8 mouse cellular contexts compared by ENCODE assay signal in the genomic region with DNA sequence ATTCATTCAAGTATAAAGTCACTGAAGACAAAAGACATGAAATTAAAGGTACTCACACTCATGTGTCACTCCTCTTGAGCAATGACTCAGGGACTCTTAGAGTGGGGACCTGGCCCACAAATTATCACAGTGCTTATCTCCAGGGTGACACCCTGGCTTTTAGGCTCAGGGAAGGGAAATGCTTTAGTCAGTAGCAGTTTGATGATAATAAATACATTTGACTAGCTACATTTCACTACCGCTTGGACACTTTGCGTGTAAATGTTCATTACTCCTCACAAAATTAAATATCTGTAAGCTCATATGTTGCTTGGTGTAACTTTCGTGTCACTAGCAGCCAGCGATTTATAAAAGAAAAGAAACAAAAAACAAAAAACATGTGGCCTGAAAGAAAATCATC. TPM values are rescaled to one million over a fixed set of nuclear protein-coding genes. Genes with fewer than 3 reads are reported as not detected.
A peak's percentile ranks its signal among the peaks of the same experiment; 100 is the strongest.
DNase-seq lines count a peak whose midpoint lies in the region; ATAC-seq and TF ChIP-seq lines count a peak whose summit lies in the region.

No protein-coding gene starts in this region.

- 63% methylated on average over 4 of the region's 4 CpGs for WGBS in heart, embryonic 10.5 days
- 76% methylated on average over 4 of the region's 4 CpGs for WGBS in forebrain, embryonic 11.5 days
- WGBS in limb, embryonic 12.5 days: 65% methylated on average over 4 of the region's 4 CpGs
- WGBS in small intestine, adult 2 months: 50% methylated on average over 4 of the region's 4 CpGs

- intact Hi-C loops in heart, postnatal 25 days (cut with DNase I): loop anchor here (5.0 kb wide), 1 partner anchor 310 kb away; a partner anchor contains a TSS

- no peaks in the 10 kb centered on the region for H3K27me3 ChIP-seq in heart, embryonic 10.5 days (ENCODE audit: insufficient read depth, poor library complexity, severe bottlenecking)
- H3K27me3 ChIP-seq in forebrain, embryonic 11.5 days (ENCODE audit: control insufficient read depth, insufficient read depth, low read length): no peaks in the 10 kb centered on the region
- H3K27me3 ChIP-seq in limb, embryonic 12.5 days: no peaks in the 10 kb centered on the region
- no peaks in the 10 kb centered on the region for H3K27me3 ChIP-seq in small intestine, adult 2 months (ENCODE audit: control insufficient read depth, insufficient read depth, low read length)

- no peak for TF ChIP-seq CTCF in small intestine, adult 2 months (IDR thresholded peaks at IDR 0.05; ENCODE audit: extremely low read depth, insufficient read length, insufficient replicate concordance, low read depth, low read length)

- H3K27ac ChIP-seq in heart, embryonic 10.5 days: peak overlapping the region; percentile 97
- peak overlapping the region; percentile 72; the same call in 1 of the 2 replicates for H3K27ac ChIP-seq in forebrain, embryonic 11.5 days (ENCODE audit: low read depth, low read length)
- no peak overlapping the region; the same call in 1 of the 2 replicates for H3K27ac ChIP-seq in limb, embryonic 12.5 days
- peak overlapping the region; percentile 84 for H3K27ac ChIP-seq in small intestine, adult 2 months (ENCODE audit: insufficient read depth, low read depth, low read length)

- no peaks in the 10 kb centered on the region for H3K9me3 ChIP-seq in heart, embryonic 10.5 days
- no peaks in the 10 kb centered on the region for H3K9me3 ChIP-seq in forebrain, embryonic 11.5 days (ENCODE audit: control insufficient read depth, low read length)
- no peaks in the 10 kb centered on the region for H3K9me3 ChIP-seq in limb, embryonic 12.5 days

- ATAC-seq in forebrain, embryonic 11.5 days (replicated peaks; ENCODE audit: low FRiP score): no peak
- ATAC-seq in limb, embryonic 12.5 days (ENCODE audit: insufficient number of reproducible peaks, insufficient read depth, low FRiP score, low TSS enrichment, low read depth): no peak

- no peak for TF ChIP-seq POLR2A in small intestine, adult 2 months (IDR thresholded peaks at IDR 0.05; ENCODE audit: low read depth, low read length)

- H3K36me3 ChIP-seq in heart, embryonic 10.5 days: no peaks in the 10 kb centered on the region
- no peaks in the 10 kb centered on the region for H3K36me3 ChIP-seq in forebrain, embryonic 11.5 days (ENCODE audit: control insufficient read depth, insufficient read depth, low read length)
- H3K36me3 ChIP-seq in limb, embryonic 12.5 days: no peaks in the 10 kb centered on the region
- H3K36me3 ChIP-seq in small intestine, adult 2 months (ENCODE audit: control insufficient read depth, insufficient read depth, low read length): 0 out of 2 replicates have a peak, but pooled peaks cover 1% of the 10 kb centered on the region

- no peaks in the 10 kb centered on the region for H3K4me1 ChIP-seq in heart, embryonic 10.5 days
- H3K4me1 ChIP-seq in forebrain, embryonic 11.5 days (replicated peaks; ENCODE audit: control insufficient read depth, insufficient read depth, low read length): no peaks in the 10 kb centered on the region
- H3K4me1 ChIP-seq in limb, embryonic 12.5 days (replicated peaks): peaks cover 3% of the 10 kb centered on the region; the same call in 1 of the 2 replicates
- peaks cover 3% of the 10 kb centered on the region; the same call in 1 of the 2 replicates for H3K4me1 ChIP-seq in small intestine, adult 2 months (ENCODE audit: control insufficient read depth, insufficient read depth, insufficient read length, low read length)

- H3K9ac ChIP-seq in forebrain, embryonic 11.5 days (ENCODE audit: low read length): peak overlapping the region; percentile 88
- H3K9ac ChIP-seq in limb, embryonic 12.5 days (replicated peaks): no peak overlapping the region

- peak overlapping the region; percentile 83 for H3K4me3 ChIP-seq in heart, embryonic 10.5 days
- peak overlapping the region; percentile 72 for H3K4me3 ChIP-seq in forebrain, embryonic 11.5 days (ENCODE audit: low read depth, low read length)
- H3K4me3 ChIP-seq in limb, embryonic 12.5 days (replicated peaks): peak overlapping the region; percentile 50
- no peak overlapping the region for H3K4me3 ChIP-seq in small intestine, adult 2 months (ENCODE audit: low read depth, low read length)

- H3K4me2 ChIP-seq in forebrain, embryonic 11.5 days (ENCODE audit: low read depth, low read length, severe bottlenecking): peak overlapping the region; percentile 78
- H3K4me2 ChIP-seq in limb, embryonic 12.5 days: peak overlapping the region; percentile 59

- DNase-seq in heart, embryonic 10.5 days (ENCODE audit: low spot score): no peak
- DNase-seq in heart, postnatal 25 days (ENCODE audit: low spot score): no peak
- peak; percentile 85 for DNase-seq in MEL-GATA-1-ER (ENCODE audit: extremely low read depth, low read depth)
- DNase-seq in forebrain, embryonic 11.5 days (ENCODE audit: low spot score): no peak
- no peak for DNase-seq in gastrocnemius, postnatal 10 days
- no peak for DNase-seq in layer of hippocampus, adult 9-10 months (ENCODE audit: low spot score)

RNA-seq across cellular contexts. Expression of a gene that starts 1.1 kb away (rescaled TPM):
- polyA plus RNA-seq in heart, embryonic 10.5 days (2016; fragmentation: Nextera tagmentation; extraction: Ambion mirVana): 36.2 and 37.0 TPM in 2 replicates
- total RNA-seq in heart, postnatal 25 days (2021): 10 to 100 TPM; 10.9 to 12.3 TPM
- polyA plus RNA-seq in forebrain, embryonic 11.5 days (2014; fragmentation: Nextera tagmentation; extraction: Ambion mirVana): 20.1 and 22.9 TPM in 2 replicates
- 21.5 and 22.4 TPM in 2 replicates for polyA plus RNA-seq in limb, embryonic 12.5 days (2016; fragmentation: Nextera tagmentation; extraction: Ambion mirVana)
- 1.5 and 2.0 TPM in 2 replicates for polyA plus RNA-seq in small intestine, adult 2 months (2012; rRNA removed)
- total RNA-seq in gastrocnemius, postnatal 10 days (2021): 10 to 100 TPM; 11.8 to 14.8 TPM

RNA-seq across cellular contexts. Expression of a gene that starts 39.3 kb away (rescaled TPM):
- 0.72 and 0.80 TPM in 2 replicates for polyA plus RNA-seq in heart, embryonic 10.5 days (2016; fragmentation: Nextera tagmentation; extraction: Ambion mirVana)
- not detected for total RNA-seq in heart, postnatal 25 days (2021)
- 0.36 and 0.48 TPM in 2 replicates for polyA plus RNA-seq in forebrain, embryonic 11.5 days (2014; fragmentation: Nextera tagmentation; extraction: Ambion mirVana)
- polyA plus RNA-seq in limb, embryonic 12.5 days (2016; fragmentation: Nextera tagmentation; extraction: Ambion mirVana): 0.21 TPM in 1 of 2 replicates, not detected in the other
- 0.05 TPM in 1 of 2 replicates, not detected in the other for polyA plus RNA-seq in small intestine, adult 2 months (2012; rRNA removed)
- not detected for total RNA-seq in gastrocnemius, postnatal 10 days (2021)

RNA-seq across cellular contexts. Expression of a gene that starts 50.5 kb away (rescaled TPM):
- 0.28 and 0.34 TPM in 2 replicates for polyA plus RNA-seq in heart, embryonic 10.5 days (2016; fragmentation: Nextera tagmentation; extraction: Ambion mirVana)
- not detected for total RNA-seq in heart, postnatal 25 days (2021)
- 0.67 TPM in 1 of 2 replicates, not detected in the other for polyA plus RNA-seq in forebrain, embryonic 11.5 days (2014; fragmentation: Nextera tagmentation; extraction: Ambion mirVana)
- polyA plus RNA-seq in limb, embryonic 12.5 days (2016; fragmentation: Nextera tagmentation; extraction: Ambion mirVana): 0.47 and 0.85 TPM in 2 replicates
- not detected in 2 replicates for polyA plus RNA-seq in small intestine, adult 2 months (2012; rRNA removed)
- not detected for total RNA-seq in gastrocnemius, postnatal 10 days (2021)
